Mouse (Mus musculus) yolk sac, embryonic 10.5 days (tissue): ENCODE measurements around the gene Onecut1.

Experiments used
- DNase-seq: peaks from one replicate; pipeline ENCODE4 v3.0.0-alpha.2; 2017; ENCODE audit warnings: low spot score

The Onecut1 gene

GRCm38 (mm10) chr9:74860461-74860860 is 1.3 kb upstream of the Onecut1 start:
- no peak for DNase-seq

GRCm38 (mm10) chr9:74862096-74862780 is 517 bp downstream of the Onecut1 start:
- no peak for DNase-seq

- no peak for DNase-seq
These were observed 1.3 kb downstream of the Onecut1 start for GRCm38 (mm10) chr9:74862783-74863654.

- DNase-seq = no peak
These were observed 2.1 kb downstream of the Onecut1 start for GRCm38 (mm10) chr9:74863655-74864443.

- no peak for DNase-seq
These were observed 2.8 kb downstream of the Onecut1 start for GRCm38 (mm10) chr9:74864471-74864870.

GRCm38 (mm10) chr9:74866596-74867313 is 5.0 kb downstream of the Onecut1 start:
- DNase-seq = peak; percentile 88

GRCm38 (mm10) chr9:74867641-74868205 is 6.0 kb downstream of the Onecut1 start:
- no peak for DNase-seq

GRCm38 (mm10) chr9:74868336-74868950 is 6.7 kb downstream of the Onecut1 start:
- no peak for DNase-seq

- no peak for DNase-seq
These were observed 9.4 kb downstream of the Onecut1 start for GRCm38 (mm10) chr9:74870960-74871688.

- no peak for DNase-seq
These were observed 14.6 kb downstream of the Onecut1 start for GRCm38 (mm10) chr9:74876328-74876727.

- DNase-seq = no peak
These were observed 16.0 kb downstream of the Onecut1 start for GRCm38 (mm10) chr9:74877709-74878108.

- no peak for DNase-seq
These were observed 26.1 kb downstream of the Onecut1 start for GRCm38 (mm10) chr9:74887866-74888265.

GRCm38 (mm10) chr9:74896742-74897141 is 35.0 kb downstream of the Onecut1 start:
- DNase-seq = peak; percentile 23

- DNase-seq = no peak
These were observed 35.8 kb downstream of the Onecut1 start for GRCm38 (mm10) chr9:74897375-74897982.

- no peak for DNase-seq
These were observed 38.4 kb downstream of the Onecut1 start for GRCm38 (mm10) chr9:74900141-74900540.

- DNase-seq = peak; percentile 63
These were observed 43.3 kb downstream of the Onecut1 start for GRCm38 (mm10) chr9:74904866-74905508.

GRCm38 (mm10) chr9:74906951-74907350 is 45.2 kb downstream of the Onecut1 start:
- no peak for DNase-seq

GRCm38 (mm10) chr9:74909245-74909644 is 47.5 kb downstream of the Onecut1 start:
- DNase-seq = no peak

- no peak for DNase-seq
These were observed 48.6 kb downstream of the Onecut1 start for GRCm38 (mm10) chr9:74910226-74910759.
